Mouse (Mus musculus) right cerebral cortex, adult 2 months (tissue): ENCODE results near the gene Ccdc88c.

Experiments
- DNase-seq, 2 experiments: peaks; one replicate each; pipeline ENCODE4 v3.0.0; 2021 to 2022; ENCODE audit warnings: low spot score in 2 of 2

The Ccdc88c gene

GRCm38 (mm10) chr12:100969808-100970207 is 59.0 kb downstream of the Ccdc88c start:
- DNase-seq = no peak

GRCm38 (mm10) chr12:100967383-100967782 is 61.5 kb downstream of the Ccdc88c start:
- DNase-seq = no peak

GRCm38 (mm10) chr12:100966253-100966652 is 62.6 kb downstream of the Ccdc88c start:
- DNase-seq = no peak

GRCm38 (mm10) chr12:100965298-100965697 is 63.6 kb downstream of the Ccdc88c start:
- DNase-seq = no peak

DNA sequence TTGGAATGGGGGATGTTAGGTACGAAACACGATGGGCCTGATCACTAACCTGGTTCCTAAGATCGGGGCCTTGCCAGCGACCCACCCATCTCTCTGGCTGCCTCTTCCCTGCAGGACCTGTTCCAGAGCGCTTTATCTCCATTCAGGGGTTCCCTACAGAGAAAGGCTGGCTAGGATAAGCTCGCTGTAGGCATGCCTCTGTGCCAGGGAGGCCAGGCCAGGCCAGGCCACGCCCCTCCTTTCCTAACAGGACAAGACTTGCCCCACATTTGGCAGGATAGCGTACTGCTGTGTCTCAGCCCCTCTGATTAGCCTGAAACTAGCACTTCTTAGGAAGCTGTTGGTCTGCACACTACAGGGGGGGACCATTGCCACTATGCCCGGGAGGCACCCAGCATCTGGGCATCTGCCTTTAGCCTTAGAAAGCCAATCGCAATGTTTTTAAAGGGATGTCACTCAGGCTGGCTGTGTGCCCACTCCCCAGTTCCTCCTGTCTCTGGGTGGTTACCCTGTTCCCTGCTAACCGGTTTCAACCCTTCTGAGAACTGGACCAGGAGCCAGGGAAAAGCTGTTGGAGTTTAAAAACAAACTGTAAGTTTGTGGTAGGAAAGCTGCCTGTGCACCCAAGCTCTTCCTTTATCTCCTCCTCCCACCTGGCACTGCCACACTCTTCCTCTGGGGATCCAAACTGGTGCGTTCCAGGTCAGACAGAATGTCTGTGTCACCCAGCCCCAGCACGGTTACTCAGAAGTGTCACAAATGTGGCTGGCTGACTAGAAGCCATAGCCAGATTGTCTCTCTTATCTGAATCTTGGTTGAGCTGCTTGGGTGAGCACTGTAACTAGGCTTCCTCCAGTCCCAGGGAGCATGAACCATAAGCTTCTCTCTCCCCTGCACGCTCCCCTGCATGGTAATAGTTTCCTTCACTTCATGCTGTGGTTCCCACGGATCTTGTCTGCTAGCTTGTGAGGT is 69.9 kb downstream of the Ccdc88c start:
- no peak for DNase-seq

DNA sequence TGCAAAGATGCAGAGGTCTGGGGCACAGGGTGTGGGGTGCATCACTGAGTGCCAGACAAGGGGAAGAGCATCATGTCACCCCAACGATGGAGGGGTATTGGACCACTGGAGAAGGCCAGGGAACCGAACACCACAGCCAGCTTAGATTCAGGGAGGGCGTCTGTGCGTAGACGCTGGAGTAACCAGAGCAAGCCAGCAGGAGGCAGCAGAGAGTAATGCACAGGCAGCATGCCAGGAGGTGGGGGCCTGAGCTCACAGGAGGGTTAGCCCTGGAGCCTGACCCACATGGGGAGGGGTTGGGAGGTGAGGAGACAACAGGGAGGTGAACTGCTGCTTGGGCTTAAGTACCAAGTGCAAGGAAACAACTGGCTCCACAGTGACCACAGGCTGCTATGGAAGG is 70.8 kb downstream of the Ccdc88c start:
- DNase-seq = peak; percentile 74 to 78

GRCm38 (mm10) chr12:100957257-100957656 is 71.6 kb downstream of the Ccdc88c start:
- DNase-seq = no peak

DNA sequence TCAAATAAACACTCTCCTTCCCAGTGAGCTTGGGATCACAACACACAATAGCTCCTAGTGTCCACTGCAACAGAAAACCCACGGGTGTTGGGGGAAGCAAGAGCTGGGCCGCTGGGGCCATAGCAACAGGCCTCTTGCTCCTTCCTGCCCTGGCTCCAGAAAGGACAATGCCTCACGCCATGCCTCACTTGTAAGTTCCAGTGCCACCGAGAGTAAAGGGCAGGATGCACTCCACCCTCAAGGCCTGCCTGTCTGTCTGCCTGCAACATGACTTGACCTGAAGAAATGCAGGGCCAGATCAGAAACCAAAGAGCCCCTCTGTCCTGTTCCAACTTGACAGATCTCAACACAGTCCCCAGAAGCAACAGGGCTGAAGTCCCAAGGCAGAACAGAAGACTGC is 72.0 kb downstream of the Ccdc88c start:
- DNase-seq = no peak

GRCm38 (mm10) chr12:100956028-100956427 is 72.8 kb downstream of the Ccdc88c start:
- no peak for DNase-seq

- DNase-seq = no peak
These were observed 74.9 kb downstream of the Ccdc88c start for GRCm38 (mm10) chr12:100953926-100954325.

GRCm38 (mm10) chr12:100952193-100952931 is 76.5 kb downstream of the Ccdc88c start:
- peak; percentile 84 to 85 for DNase-seq

GRCm38 (mm10) chr12:100949146-100949545 is 79.7 kb downstream of the Ccdc88c start:
- no peak for DNase-seq

- DNase-seq = no peak
These were observed 80.8 kb downstream of the Ccdc88c start for GRCm38 (mm10) chr12:100948021-100948420.

DNA sequence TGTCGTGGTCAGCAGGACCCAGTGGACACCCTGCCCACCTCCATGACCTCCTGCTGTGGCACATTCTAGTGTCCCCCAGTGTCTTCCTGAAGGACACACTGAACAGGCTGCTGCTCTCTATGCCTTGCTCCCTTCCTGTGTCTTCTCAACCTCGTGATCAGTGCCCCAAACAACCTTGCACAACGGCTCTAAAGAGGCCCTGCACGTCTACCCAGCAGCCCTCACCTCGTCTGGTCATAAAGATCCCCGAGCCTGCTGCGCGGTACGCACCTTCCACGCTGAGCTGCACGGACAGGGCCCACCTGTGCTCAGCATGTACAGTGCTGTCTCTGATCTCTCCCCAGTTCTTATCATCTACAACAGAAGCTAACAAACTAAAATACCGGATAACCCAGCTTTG is 82.9 kb downstream of the Ccdc88c start:
- no peak for DNase-seq

- no peak for DNase-seq
These were observed 83.4 kb downstream of the Ccdc88c start for GRCm38 (mm10) chr12:100945501-100945900.

DNA sequence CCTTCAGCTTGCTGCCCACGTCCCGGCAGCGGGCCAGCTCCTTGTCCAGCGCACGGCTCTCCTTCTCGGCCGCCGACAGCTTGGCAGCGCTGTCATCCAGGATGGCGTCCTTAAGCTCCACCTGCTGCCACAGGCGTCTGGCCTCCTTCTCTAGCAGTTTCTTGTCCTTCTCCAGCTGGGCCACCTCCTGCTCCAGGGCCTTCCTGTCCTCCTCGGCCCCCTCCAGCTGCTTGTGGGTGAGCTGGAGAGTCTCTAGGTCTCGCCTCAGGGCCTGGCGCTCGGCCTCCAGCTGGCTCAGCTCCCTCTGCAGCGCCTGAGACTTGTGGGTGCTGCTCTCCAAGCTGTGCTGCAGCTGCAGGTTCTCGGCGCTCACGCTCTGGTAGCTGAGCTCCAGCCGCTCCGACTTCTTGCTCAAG is 83.9 kb downstream of the Ccdc88c start:
- DNase-seq = no peak

DNA sequence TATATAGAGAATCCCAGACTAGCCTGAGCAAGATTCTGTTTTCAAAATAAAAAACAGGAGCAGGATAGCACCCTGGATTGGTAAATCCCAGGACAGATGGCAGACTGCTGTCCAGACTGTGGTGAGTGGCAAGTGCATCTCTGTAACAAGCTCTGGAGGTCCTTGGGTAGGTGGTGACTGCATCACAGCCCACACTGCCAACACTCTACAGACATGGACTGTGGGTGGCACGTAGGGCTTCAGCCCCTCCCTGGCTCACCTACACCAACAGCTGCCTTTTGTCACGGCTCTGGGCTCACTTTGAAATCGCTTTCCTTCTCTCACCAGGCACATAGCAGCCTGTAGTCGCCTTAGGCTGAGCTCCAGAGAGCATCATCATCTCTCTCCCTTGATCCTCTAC is 85.7 kb downstream of the Ccdc88c start:
- no peak for DNase-seq

DNA sequence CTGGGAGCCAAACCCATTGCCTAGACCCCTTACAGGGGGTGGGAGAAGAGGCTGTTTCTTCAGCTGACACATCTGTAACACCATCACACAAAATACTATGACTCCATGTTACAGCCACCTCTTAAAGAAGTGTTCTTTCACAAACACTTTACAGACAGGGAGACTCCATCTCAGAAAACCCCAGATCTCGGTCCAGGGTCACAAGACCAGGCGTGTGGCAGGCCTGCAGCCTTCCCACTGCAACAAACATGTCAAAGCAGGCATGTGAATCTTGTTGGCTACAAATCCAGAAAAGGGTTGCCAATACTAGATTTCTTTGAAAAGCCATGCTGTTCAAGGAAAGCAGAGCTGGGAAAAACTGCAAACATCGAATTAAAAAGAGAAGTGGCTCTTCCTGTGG is 87.5 kb downstream of the Ccdc88c start:
- DNase-seq = no peak

- no peak for DNase-seq
These were observed 91.2 kb downstream of the Ccdc88c start for GRCm38 (mm10) chr12:100937441-100938360.

- DNase-seq = no peak
These were observed 92.1 kb downstream of the Ccdc88c start for GRCm38 (mm10) chr12:100936737-100937136.

DNA sequence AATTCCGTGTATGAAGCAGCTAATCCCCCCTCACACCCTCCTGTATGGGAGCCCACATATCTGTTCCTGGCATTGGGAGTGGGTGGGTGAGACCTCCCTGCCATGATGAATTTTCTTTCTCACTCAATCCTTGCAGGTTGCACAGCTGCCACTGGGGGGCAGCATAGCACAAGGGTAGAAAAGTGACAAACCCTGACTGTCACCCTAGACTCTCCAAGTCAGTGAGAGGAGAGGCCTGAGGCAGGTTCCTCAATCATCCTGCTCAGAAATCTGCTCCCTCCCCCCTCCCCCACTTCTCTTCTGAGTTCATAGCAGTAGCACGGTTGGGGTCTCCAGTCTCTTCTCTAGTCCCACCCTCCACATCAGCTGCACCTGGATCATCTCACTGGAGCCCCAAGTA is 92.7 kb downstream of the Ccdc88c start:
- DNase-seq = peak; percentile 86 to 88

DNA sequence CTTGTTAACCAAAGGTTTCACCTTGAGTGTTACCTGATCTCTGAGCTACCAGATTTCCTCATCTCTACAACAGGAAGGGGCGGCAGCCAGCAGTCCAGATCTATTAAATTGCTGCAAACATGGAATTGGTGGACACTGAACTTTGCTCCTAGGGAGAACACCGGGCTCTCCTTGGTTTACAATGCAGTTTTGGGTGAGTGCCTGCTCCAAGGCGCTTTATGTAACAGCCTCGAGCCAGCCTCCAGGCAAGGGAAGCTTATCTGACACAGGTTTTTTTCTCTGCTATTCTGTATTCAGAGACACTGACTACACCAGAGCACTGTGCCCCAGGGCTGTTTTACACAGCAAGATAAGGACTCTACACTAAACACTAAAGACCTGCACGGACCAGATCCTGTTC is 94.1 kb downstream of the Ccdc88c start:
- DNase-seq = no peak
